Mouse (Mus musculus) MEL (cell line): Measurements from ENCODE around the gene Ckap4.
A peak's percentile ranks its signal among the peaks of the same experiment; 100 is the strongest.

ENCODE experiments used
- BHLHE40 ChIP-seq: IDR thresholded peaks from 2 replicates; pipeline ENCODE4 v1.6.1; 2012; ENCODE audit warnings: low read depth, mild to moderate bottlenecking, inconsistent platforms, low read length, improper control_type of control experiment, borderline replicate concordance
- CHD2 ChIP-seq: IDR thresholded peaks from 2 replicates; pipeline ENCODE4 v1.6.1; 2011; ENCODE audit warnings: low read length, improper control_type of control experiment
- CTCF ChIP-seq, 3 experiments: IDR thresholded peaks in 2 of 3; conservative IDR thresholded peaks in 1 of 3; 2 replicates each; pipeline ENCODE4 v1.5.1; 2011 to 2012; ENCODE audit warnings: low read length in 3 of 3, low read depth in 2 of 3, mild to moderate bottlenecking in 2 of 3, improper control_type of control experiment in 1 of 3, inconsistent platforms in 1 of 3, mixed read lengths in 1 of 3, moderate library complexity in 1 of 3; ENCODE audit not compliant: control insufficient read depth in 1 of 3, insufficient read depth in 1 of 3, poor library complexity in 1 of 3, severe bottlenecking in 1 of 3
- EP300 ChIP-seq, 2 experiments: IDR thresholded peaks; 2 replicates each; pipeline ENCODE4 v1.6.1; 2011; ENCODE audit warnings: improper control_type of control experiment in 2 of 2, low read length in 2 of 2, low read depth in 1 of 2, mild to moderate bottlenecking in 1 of 2
- HCFC1 ChIP-seq: IDR thresholded peaks from 2 replicates; pipeline ENCODE4 v1.6.1; 2012; ENCODE audit warnings: low read depth, mild to moderate bottlenecking, inconsistent platforms, low read length, improper control_type of control experiment, moderate library complexity
- MYC ChIP-seq: IDR thresholded peaks from 2 replicates; pipeline ENCODE4 v1.6.1; 2011; ENCODE audit warnings: low read depth, mild to moderate bottlenecking, low read length, improper control_type of control experiment, moderate library complexity
- NELFE ChIP-seq: IDR thresholded peaks from 2 replicates; pipeline ENCODE4 v1.6.1; 2011; ENCODE audit warnings: low read depth, low read length, improper control_type of control experiment
- POLR2A ChIP-seq, 2 experiments: IDR thresholded peaks; 2 replicates each; pipeline ENCODE4 v1.6.1; 2011 to 2012; ENCODE audit warnings: low read length in 2 of 2, mild to moderate bottlenecking in 2 of 2, control low read depth in 1 of 2, improper control_type of control experiment in 1 of 2, low read depth in 1 of 2, moderate library complexity in 1 of 2; ENCODE audit not compliant: control insufficient read depth in 1 of 2, insufficient read depth in 1 of 2, poor library complexity in 1 of 2
- POLR2AphosphoS5 ChIP-seq: IDR thresholded peaks from 2 replicates; pipeline ENCODE4 v1.6.1; 2012; ENCODE audit warnings: low read depth, borderline replicate concordance, mild to moderate bottlenecking, inconsistent platforms, low read length, moderate library complexity, mixed read lengths
- TCF12 ChIP-seq: IDR thresholded peaks from 2 replicates; pipeline ENCODE4 v1.6.1; 2014; ENCODE audit warnings: low read depth, mild to moderate bottlenecking, inconsistent platforms, low read length, improper control_type of control experiment, moderate library complexity
- USF1 ChIP-seq: IDR thresholded peaks from 2 replicates; pipeline ENCODE4 v1.6.1; 2014; ENCODE audit warnings: low read depth, mild to moderate bottlenecking, inconsistent platforms, low read length, improper control_type of control experiment, moderate library complexity
- ZC3H11A ChIP-seq: IDR thresholded peaks from 2 replicates; pipeline ENCODE4 v1.6.1; 2012; ENCODE audit warnings: low read depth, mild to moderate bottlenecking, inconsistent platforms, low read length, improper control_type of control experiment

DNA sequence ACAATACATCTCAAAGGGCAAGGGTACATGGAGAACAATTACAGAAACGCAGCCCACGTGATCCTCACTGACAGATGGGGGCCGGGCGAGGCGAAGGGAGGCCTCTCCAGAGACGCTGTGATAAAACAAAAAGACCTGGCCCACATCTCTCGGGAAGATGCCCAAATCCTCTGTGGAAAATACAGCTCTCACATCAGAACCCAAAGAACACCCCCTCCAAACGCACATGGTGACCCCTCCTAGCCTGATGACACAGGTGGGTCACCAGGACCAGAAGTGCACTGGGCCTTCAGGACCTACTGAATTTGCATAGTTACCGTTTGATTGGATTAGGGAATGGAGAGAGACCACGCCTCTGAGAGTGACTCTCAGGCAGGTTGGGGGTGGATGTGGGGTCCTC, 7.4 kb downstream of the Ckap4 start:
- TF ChIP-seq CTCF (IDR thresholded peaks at IDR 0.05 in 2 of 3, conservative IDR thresholded peaks at IDR 0.05 in 1 of 3; ENCODE audit: control insufficient read depth in 1 of 3, insufficient read depth in 1 of 3, low read depth in 2 of 3, low read length in 3 of 3, poor library complexity in 1 of 3, severe bottlenecking in 1 of 3) (no peak), MYC (no peak), EP300 (IDR thresholded peaks at IDR 0.05; ENCODE audit: low read depth in 1 of 2, low read length in 2 of 2) (no peak), ZC3H11A (no peak), POLR2A (IDR thresholded peaks at IDR 0.05; ENCODE audit: control insufficient read depth in 1 of 2, insufficient read depth in 1 of 2, low read depth in 1 of 2, low read length in 2 of 2, poor library complexity in 1 of 2) (no peak), USF1 (peak; percentile 61), BHLHE40 (no peak), TCF12 (no peak), POLR2AphosphoS5 (no peak), CHD2 (no peak), NELFE (no peak), HCFC1 (no peak)
